Comparison of ENCODE assay signal across 8 mouse cellular contexts in the genomic region with DNA sequence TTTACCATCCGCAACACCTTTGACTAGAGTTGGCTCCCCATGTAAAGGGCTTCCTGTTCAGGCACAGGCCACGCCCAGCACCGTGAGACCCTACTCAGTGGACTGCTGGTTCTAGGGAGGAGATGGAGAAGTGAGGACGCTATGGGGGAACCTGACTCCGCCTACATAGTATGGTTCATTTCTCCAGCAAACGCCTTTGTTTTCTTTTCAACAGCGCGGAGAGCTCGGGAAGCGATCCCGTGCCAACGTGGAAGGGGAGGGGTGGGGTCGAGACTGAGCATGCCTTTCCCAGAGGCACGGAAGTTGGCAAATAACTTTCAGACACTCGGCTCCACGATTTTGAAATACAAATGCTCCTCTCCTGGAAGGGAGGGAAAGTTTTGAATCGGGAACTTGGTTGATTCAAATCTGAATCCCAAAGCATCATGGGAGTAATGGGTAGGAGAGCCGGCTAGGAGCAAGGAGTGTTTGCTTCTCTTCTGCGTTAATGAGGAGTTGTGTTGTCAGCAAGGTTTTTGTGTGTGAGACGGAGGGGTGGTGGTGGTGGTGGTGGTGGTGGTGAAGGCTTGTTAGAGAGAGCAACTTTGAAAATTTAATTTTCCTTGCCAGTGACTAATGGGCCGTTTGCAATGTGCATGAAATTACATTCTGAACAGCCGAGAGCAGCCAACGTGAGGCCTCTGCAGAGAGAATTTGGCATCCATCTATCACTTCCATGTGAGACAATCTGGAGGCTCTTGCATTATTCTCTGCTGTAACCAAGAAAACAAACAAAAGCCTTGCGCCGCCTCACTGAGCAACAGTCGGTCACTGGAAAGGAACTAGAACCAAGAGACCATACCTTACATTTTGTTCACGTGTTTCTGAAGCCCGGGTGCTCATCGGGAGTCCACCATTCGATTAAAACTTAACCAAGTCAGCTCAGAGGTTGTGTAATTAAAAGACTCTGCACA.
DNase-seq lines count a peak whose midpoint lies in the region; ATAC-seq and TF ChIP-seq lines count a peak whose summit lies in the region.

No protein-coding gene starts in this region.

- H3K4me1 ChIP-seq in CH12.LX (ENCODE audit: control insufficient read depth in 1 of 2, insufficient read depth in 2 of 2): peaks cover 27 to 52% of the 10 kb centered on the region in 2 experiments
- H3K4me1 ChIP-seq in forebrain, embryonic 14.5 days (ENCODE audit: control insufficient read depth, insufficient read depth, low read length): peaks cover 13% of the 10 kb centered on the region; the same call in 1 of the 2 replicates
- H3K4me1 ChIP-seq in hindbrain, embryonic 12.5 days: peaks cover 15% of the 10 kb centered on the region
- peaks cover 17% of the 10 kb centered on the region for H3K4me1 ChIP-seq in limb, embryonic 14.5 days (ENCODE audit: control insufficient read depth, insufficient read depth, low read length)
- peaks cover 13% of the 10 kb centered on the region for H3K4me1 ChIP-seq in midbrain, embryonic 13.5 days (replicated peaks)
- H3K4me1 ChIP-seq in stomach, embryonic 15.5 days: peaks cover 5% of the 10 kb centered on the region; the same call in 1 of the 2 replicates

- no peak overlapping the region for H3K27ac ChIP-seq in CH12.LX (ENCODE audit: insufficient read depth, low read depth)
- H3K27ac ChIP-seq in forebrain, embryonic 14.5 days (ENCODE audit: low read depth, low read length): peak overlapping the region; percentile 45
- H3K27ac ChIP-seq in hindbrain, embryonic 12.5 days: peak overlapping the region; percentile 76
- peak overlapping the region; percentile 82 for H3K27ac ChIP-seq in limb, embryonic 14.5 days (replicated peaks; ENCODE audit: low read depth, low read length)
- H3K27ac ChIP-seq in midbrain, embryonic 13.5 days: peak overlapping the region; percentile 44
- H3K27ac ChIP-seq in stomach, embryonic 15.5 days: peak overlapping the region; percentile 76

- in situ Hi-C loops in CH12.LX (cut with MboI; ENCODE audit: low pct_ligation_motif_present, low pct_unique_long_range_greater_than_20kb, low sequenced_read_pairs): no loop called here

- TF ChIP-seq EP300 in CH12.LX (IDR thresholded peaks at IDR 0.05; ENCODE audit: low read length): no peak

- H3K79me2 ChIP-seq in CH12.LX (replicated peaks; ENCODE audit: control insufficient read depth, extremely low read depth, insufficient read depth, poor library complexity, severe bottlenecking): no peaks in the 10 kb centered on the region

- ATAC-seq in forebrain, embryonic 14.5 days: peak; percentile 92
- ATAC-seq in hindbrain, embryonic 12.5 days (ENCODE audit: low FRiP score): peak; percentile 86
- ATAC-seq in limb, embryonic 14.5 days (ENCODE audit: low FRiP score, low read depth): peak; percentile 85
- peak; percentile 79 for ATAC-seq in midbrain, embryonic 13.5 days
- ATAC-seq in stomach, embryonic 15.5 days (ENCODE audit: insufficient read depth, low FRiP score, low read depth): peak; percentile 72

- H3K36me3 ChIP-seq in CH12.LX (replicated peaks in 1 of 2; ENCODE audit: control insufficient read depth in 1 of 2, insufficient read depth in 1 of 2, low read length in 1 of 2): peaks cover 0 to 2% of the 10 kb centered on the region in 2 experiments
- H3K36me3 ChIP-seq in forebrain, embryonic 14.5 days (ENCODE audit: control insufficient read depth, insufficient read depth, low read length): no peaks in the 10 kb centered on the region
- H3K36me3 ChIP-seq in hindbrain, embryonic 12.5 days: no peaks in the 10 kb centered on the region
- no peaks in the 10 kb centered on the region for H3K36me3 ChIP-seq in limb, embryonic 14.5 days (ENCODE audit: control insufficient read depth, insufficient read depth, low read length)
- no peaks in the 10 kb centered on the region for H3K36me3 ChIP-seq in midbrain, embryonic 13.5 days
- H3K36me3 ChIP-seq in stomach, embryonic 15.5 days: no peaks in the 10 kb centered on the region

- dilution Hi-C loops in CH12.LX (cut with MboI; ENCODE audit: extremely low pct_ligation_motif_present, extremely low pct_unique_long_range_greater_than_20kb, low sequenced_read_pairs): no loop called here

- TF ChIP-seq RAD21 in CH12.LX (IDR thresholded peaks at IDR 0.05; ENCODE audit: low read depth, low read length): no peak

- H3K4me2 ChIP-seq in CH12.LX (ENCODE audit: insufficient read depth, low read depth, poor library complexity, severe bottlenecking): peak overlapping the region; percentile 18
- peak overlapping the region; percentile 44 for H3K4me2 ChIP-seq in forebrain, embryonic 14.5 days (ENCODE audit: low read length)
- peak overlapping the region; percentile 63 for H3K4me2 ChIP-seq in hindbrain, embryonic 12.5 days (replicated peaks)
- peak overlapping the region; percentile 59 for H3K4me2 ChIP-seq in limb, embryonic 14.5 days (replicated peaks; ENCODE audit: low read depth, low read length, severe bottlenecking)
- H3K4me2 ChIP-seq in midbrain, embryonic 13.5 days (replicated peaks): peak overlapping the region; percentile 57
- peak overlapping the region; percentile 64 for H3K4me2 ChIP-seq in stomach, embryonic 15.5 days

- H3K4me3 ChIP-seq in CH12.LX (replicated peaks in 1 of 3; ENCODE audit: low read depth in 2 of 3, low read length in 2 of 3, poor library complexity in 1 of 3): peak overlapping the region; percentile 4 to 34 (median 25)
- peak overlapping the region; percentile 21 for H3K4me3 ChIP-seq in forebrain, embryonic 14.5 days (ENCODE audit: low read depth, low read length)
- peak overlapping the region; percentile 34 for H3K4me3 ChIP-seq in hindbrain, embryonic 12.5 days
- H3K4me3 ChIP-seq in limb, embryonic 14.5 days (replicated peaks; ENCODE audit: low read length): peak overlapping the region; percentile 38
- H3K4me3 ChIP-seq in midbrain, embryonic 13.5 days (replicated peaks): peak overlapping the region; percentile 38
- peak overlapping the region; percentile 42 for H3K4me3 ChIP-seq in stomach, embryonic 15.5 days (replicated peaks)

- no peaks in the 10 kb centered on the region for H3K27me3 ChIP-seq in CH12.LX (replicated peaks)
- no peaks in the 10 kb centered on the region for H3K27me3 ChIP-seq in forebrain, embryonic 14.5 days (replicated peaks; ENCODE audit: control insufficient read depth, insufficient read depth, low read length)
- no peaks in the 10 kb centered on the region for H3K27me3 ChIP-seq in hindbrain, embryonic 12.5 days
- H3K27me3 ChIP-seq in limb, embryonic 14.5 days (ENCODE audit: control insufficient read depth, insufficient read depth, low read length): no peaks in the 10 kb centered on the region
- no peaks in the 10 kb centered on the region for H3K27me3 ChIP-seq in midbrain, embryonic 13.5 days
- H3K27me3 ChIP-seq in stomach, embryonic 15.5 days (replicated peaks): no peaks in the 10 kb centered on the region

- no peak for TF ChIP-seq CTCF in CH12.LX (conservative IDR thresholded peaks at IDR 0.05 in 1 of 2, IDR thresholded peaks at IDR 0.05 in 1 of 2; ENCODE audit: low read depth in 2 of 2, low read length in 2 of 2)

- WGBS in forebrain, embryonic 14.5 days: 13% methylated on average over 30 of the region's 30 CpGs
- WGBS in hindbrain, embryonic 12.5 days: 15% methylated on average over 30 of the region's 30 CpGs
- 24% methylated on average over 30 of the region's 30 CpGs for WGBS in limb, embryonic 14.5 days
- 25% methylated on average over 30 of the region's 30 CpGs for WGBS in midbrain, embryonic 13.5 days
- WGBS in stomach, embryonic 15.5 days: 20% methylated on average over 30 of the region's 30 CpGs

- peak; percentile 51 for TF ChIP-seq POLR2A in CH12.LX (IDR thresholded peaks at IDR 0.05; ENCODE audit: low read depth, low read length)
- 0 out of 2 replicates have a peak, but pooled peaks have one; percentile 10 for TF ChIP-seq POLR2A in limb, embryonic 14.5 days (IDR thresholded peaks at IDR 0.05; ENCODE audit: borderline replicate concordance, extremely low read depth, insufficient read depth, insufficient read length)

- DNase-seq in CH12.LX (ENCODE audit: extremely low read depth): no peak
- DNase-seq in adrenal gland, postnatal 10 days: peak; percentile 67
- DNase-seq in forebrain, embryonic 14.5 days (ENCODE audit: low spot score): peak; percentile 79
- DNase-seq in limb, embryonic 14.5 days (ENCODE audit: low spot score): peak; percentile 77
- no peak for DNase-seq in frontal cortex, postnatal 10 days (ENCODE audit: low spot score in 2 of 2)

- peak overlapping the region; percentile 28 for H3K9ac ChIP-seq in CH12.LX (ENCODE audit: insufficient read depth, low read depth)
- H3K9ac ChIP-seq in forebrain, embryonic 14.5 days (ENCODE audit: low read length): peak overlapping the region; percentile 26; the same call in 1 of the 2 replicates
- peak overlapping the region; percentile 35; the same call in 1 of the 2 replicates for H3K9ac ChIP-seq in hindbrain, embryonic 12.5 days
- H3K9ac ChIP-seq in limb, embryonic 14.5 days (ENCODE audit: low read depth, low read length, severe bottlenecking): peak overlapping the region; percentile 55
- H3K9ac ChIP-seq in midbrain, embryonic 13.5 days (replicated peaks): peak overlapping the region; percentile 53
- H3K9ac ChIP-seq in stomach, embryonic 15.5 days: peak overlapping the region; percentile 21; the same call in 1 of the 2 replicates

- no peaks in the 10 kb centered on the region for H3K9me3 ChIP-seq in CH12.LX (replicated peaks; ENCODE audit: low read length)
- H3K9me3 ChIP-seq in forebrain, embryonic 14.5 days (replicated peaks; ENCODE audit: control insufficient read depth, low read length): no peaks in the 10 kb centered on the region
- H3K9me3 ChIP-seq in hindbrain, embryonic 12.5 days (replicated peaks): no peaks in the 10 kb centered on the region
- no peaks in the 10 kb centered on the region for H3K9me3 ChIP-seq in limb, embryonic 14.5 days (ENCODE audit: control insufficient read depth, low read length)
- no peaks in the 10 kb centered on the region for H3K9me3 ChIP-seq in midbrain, embryonic 13.5 days
- no peaks in the 10 kb centered on the region for H3K9me3 ChIP-seq in stomach, embryonic 15.5 days

TF ChIP-seq in CH12.LX, 34 proteins besides CTCF, POLR2A, EP300 and RAD21 (continues in another document):
- TF ChIP-seq UBTF (IDR thresholded peaks at IDR 0.05; ENCODE audit: low read depth, low read length): no peak
- TF ChIP-seq PAX5 (IDR thresholded peaks at IDR 0.05; ENCODE audit: low read length): no peak
- TF ChIP-seq MAZ (IDR thresholded peaks at IDR 0.05; ENCODE audit: low read depth, low read length): no peak
- TF ChIP-seq RCOR1 (conservative IDR thresholded peaks at IDR 0.05; ENCODE audit: low read depth, low read length): no peak
- no peak for TF ChIP-seq MXI1 (IDR thresholded peaks at IDR 0.05; ENCODE audit: low read depth, low read length)
- TF ChIP-seq ZMIZ1 (IDR thresholded peaks at IDR 0.05; ENCODE audit: low read depth, low read length): no peak
- no peak for TF ChIP-seq CHD2 (IDR thresholded peaks at IDR 0.05; ENCODE audit: low read length)
- TF ChIP-seq ELF1 (IDR thresholded peaks at IDR 0.05; ENCODE audit: low read depth, low read length): peak; percentile 66
- peak; percentile 77 for TF ChIP-seq BHLHE40 (IDR thresholded peaks at IDR 0.05; ENCODE audit: low read depth, low read length)
- TF ChIP-seq GABPA (IDR thresholded peaks at IDR 0.05; ENCODE audit: insufficient replicate concordance, low read depth, low read length): no peak
- no peak for TF ChIP-seq MAFK (IDR thresholded peaks at IDR 0.05; ENCODE audit: insufficient replicate concordance, low read length)

Comparison
In these comparisons a context has a peak if more than half of its experiments do, and no peak if none do; other contexts are left out.
1. DNase-seq: peak in adrenal gland, postnatal 10 days (single experiment), forebrain, embryonic 14.5 days (single experiment) and limb, embryonic 14.5 days (single experiment); none in CH12.LX (single experiment) and frontal cortex, postnatal 10 days (0 of 2).
2. Peak in every context shown above with its lines, with median percentiles within 50 percentile points of each other: H3K4me2 ChIP-seq, H3K4me3 ChIP-seq, H3K9ac ChIP-seq and ATAC-seq.